Mouse (Mus musculus) forebrain, embryonic 15.5 days (tissue): Measurements from ENCODE around the gene Rab40c. TPM values are rescaled to one million over a fixed set of nuclear protein-coding genes. Genes with fewer than 3 reads are reported as not detected.

Experiments used
- ATAC-seq: fragments of 200-750 bp; cut with Nextera tagmentation; replicated peaks from 2 replicates; pipeline ENCODE4 v1.8.0; 2017; ENCODE audit warnings: mild to moderate bottlenecking, moderate TSS enrichment, moderate library complexity
- H3K27ac ChIP-seq: fragments of 300-500 bp; sonication (generic); replicated peaks from 2 replicates; pipeline ENCODE4 v1.5.1; 2015; ENCODE audit warnings: mild to moderate bottlenecking, inconsistent platforms
- H3K27me3 ChIP-seq: fragments of 300-500 bp; sonication (generic); 2 replicates; pipeline ENCODE4 v1.6.1; 2015; ENCODE audit warnings: inconsistent platforms
- H3K36me3 ChIP-seq: fragments of 300-500 bp; sonication (generic); 2 replicates; pipeline ENCODE4 v1.6.1; 2015; ENCODE audit warnings: mild to moderate bottlenecking, inconsistent platforms
- H3K4me1 ChIP-seq: fragments of 300-500 bp; sonication (generic); 2 replicates; pipeline ENCODE4 v1.6.1; 2015; ENCODE audit warnings: inconsistent platforms
- H3K4me2 ChIP-seq: fragments of 300-500 bp; sonication (generic); replicated peaks from 2 replicates; pipeline ENCODE4 v1.6.1; 2015; ENCODE audit warnings: mild to moderate bottlenecking, inconsistent platforms
- H3K4me3 ChIP-seq: fragments of 300-500 bp; sonication (generic); 2 replicates; pipeline ENCODE4 v1.5.1; 2015; ENCODE audit warnings: mild to moderate bottlenecking, inconsistent platforms
- H3K9ac ChIP-seq: fragments of 300-500 bp; sonication (generic); replicated peaks from 2 replicates; pipeline ENCODE4 v1.6.1; 2015; ENCODE audit warnings: mild to moderate bottlenecking, inconsistent platforms
- H3K9me3 ChIP-seq: fragments of 300-500 bp; sonication (generic); 2 replicates; pipeline ENCODE4 v1.6.1; 2016; ENCODE audit warnings: inconsistent platforms
- WGBS: fragments of 180-500 bp; shearing (Covaris S2); methylation state at CpG from one replicate; pipeline ENCODE4 v1.1.7; 2015; ENCODE audit warnings: mixed read lengths; 5-methylcytosine and 5-hydroxymethylcytosine counted together
- polyA plus RNA-seq: library from polyadenylated mRNA; unstranded; fragments of >200 nt; fragmentation: Nextera tagmentation; extraction: Ambion mirVana; gene quantifications from 2 replicates; pipeline ENCODE4 v1.2.1, GENCODE M21; 2015

The Rab40c gene
- polyA plus RNA-seq = 50.8 and 52.6 TPM in 2 replicates

- WGBS = under 1% methylated on average over 65 of the region's 78 CpGs
- 0 out of 2 replicates have a peak, but pooled peaks cover 6% of the 10 kb centered on the region for H3K36me3 ChIP-seq
- no peaks in the 10 kb centered on the region for H3K27me3 ChIP-seq
- H3K4me1 ChIP-seq = peaks cover 28% of the 10 kb centered on the region
- H3K27ac ChIP-seq = peak within 1 kb of the TSS; percentile 96
- peak within 1 kb of the TSS; percentile 97 for H3K4me3 ChIP-seq
- no peaks in the 10 kb centered on the region for H3K9me3 ChIP-seq
- ATAC-seq = peak; percentile 91
- H3K9ac ChIP-seq = peak within 1 kb of the TSS; percentile 73
- peak within 1 kb of the TSS; percentile 76 for H3K4me2 ChIP-seq
Measured at GRCm38 (mm10) chr17:25919144-25919785, at the start of gene Rab40c. Rab40c (minus strand) TSS chr17:25919727.

- no peaks in the 10 kb centered on the region for H3K4me1 ChIP-seq
- H3K9ac ChIP-seq = no peak overlapping the region
- no peak overlapping the region for H3K4me3 ChIP-seq
- no peaks in the 10 kb centered on the region for H3K9me3 ChIP-seq
- H3K4me2 ChIP-seq = no peak overlapping the region
- H3K27ac ChIP-seq = no peak overlapping the region
- 83% methylated on average over 1 of the region's 1 CpGs for WGBS
- H3K36me3 ChIP-seq = no peaks in the 10 kb centered on the region
- ATAC-seq = no peak
- H3K27me3 ChIP-seq = no peaks in the 10 kb centered on the region
Measured at GRCm38 (mm10) chr17:25968176-25968575, 48.6 kb upstream of the Rab40c start.

GRCm38 (mm10) chr17:25967652-25968051 is 48.1 kb upstream of the Rab40c start:
- no peaks in the 10 kb centered on the region for H3K9me3 ChIP-seq
- H3K27ac ChIP-seq = no peak overlapping the region
- no peaks in the 10 kb centered on the region for H3K36me3 ChIP-seq
- no peak overlapping the region for H3K4me3 ChIP-seq
- no peak for ATAC-seq
- H3K4me1 ChIP-seq = no peaks in the 10 kb centered on the region
- WGBS = 63% methylated on average over 3 of the region's 3 CpGs
- no peak overlapping the region for H3K9ac ChIP-seq
- H3K27me3 ChIP-seq = no peaks in the 10 kb centered on the region
- H3K4me2 ChIP-seq = no peak overlapping the region

GRCm38 (mm10) chr17:25964271-25964670 is 44.7 kb upstream of the Rab40c start:
- no peaks in the 10 kb centered on the region for H3K4me1 ChIP-seq
- H3K4me2 ChIP-seq = no peak overlapping the region
- H3K9me3 ChIP-seq = no peaks in the 10 kb centered on the region
- whole genome bisulfite sequencing = 87% methylated on average over 7 of the region's 7 CpGs
- no peak overlapping the region for H3K4me3 ChIP-seq
- peaks cover 17% of the 10 kb centered on the region; the same call in 1 of the 2 replicates for H3K36me3 ChIP-seq
- H3K27me3 ChIP-seq = no peaks in the 10 kb centered on the region
- H3K27ac ChIP-seq = no peak overlapping the region
- ATAC-seq = no peak
- H3K9ac ChIP-seq = no peak overlapping the region

GRCm38 (mm10) chr17:25962413-25962905 is 42.9 kb upstream of the Rab40c start:
- Histone ChIP-seq H3K4me3 (no peak overlapping the region), H3K4me2 (no peak overlapping the region), H3K27ac (no peak overlapping the region), H3K4me1 (no peaks in the 10 kb centered on the region), H3K36me3 (peaks cover 18% of the 10 kb centered on the region; the same call in 1 of the 2 replicates), H3K9me3 (no peaks in the 10 kb centered on the region), H3K9ac (no peak overlapping the region), H3K27me3 (no peaks in the 10 kb centered on the region)
- 94% methylated on average over 7 of the region's 7 CpGs for WGBS
- ATAC-seq = no peak

- no peak for ATAC-seq
- Histone ChIP-seq H3K4me3 (no peak overlapping the region), H3K4me2 (no peak overlapping the region), H3K4me1 (no peaks in the 10 kb centered on the region), H3K27ac (no peak overlapping the region), H3K9ac (no peak overlapping the region), H3K36me3 (peaks cover 18% of the 10 kb centered on the region; the same call in 1 of the 2 replicates), H3K27me3 (no peaks in the 10 kb centered on the region), H3K9me3 (no peaks in the 10 kb centered on the region)
- 98% methylated on average over 5 of the region's 5 CpGs for WGBS
Measured at GRCm38 (mm10) chr17:25961566-25961965, 42.0 kb upstream of the Rab40c start.

GRCm38 (mm10) chr17:25959630-25960467 is 40.3 kb upstream of the Rab40c start:
- Histone ChIP-seq H3K36me3 (peaks cover 18% of the 10 kb centered on the region; the same call in 1 of the 2 replicates), H3K27me3 (no peaks in the 10 kb centered on the region), H3K27ac (no peak overlapping the region), H3K9ac (no peak overlapping the region), H3K4me2 (no peak overlapping the region), H3K9me3 (no peaks in the 10 kb centered on the region), H3K4me1 (no peaks in the 10 kb centered on the region), H3K4me3 (no peak overlapping the region)
- no peak for ATAC-seq
- 93% methylated on average over 23 of the region's 23 CpGs for WGBS

- H3K27ac ChIP-seq = no peak overlapping the region
- no peak overlapping the region for H3K4me2 ChIP-seq
- ATAC-seq = no peak
- H3K9ac ChIP-seq = no peak overlapping the region
- peaks cover 18% of the 10 kb centered on the region; the same call in 1 of the 2 replicates for H3K36me3 ChIP-seq
- no peaks in the 10 kb centered on the region for H3K9me3 ChIP-seq
- no peak overlapping the region for H3K4me3 ChIP-seq
- WGBS = 91% methylated on average over 11 of the region's 11 CpGs
- no peaks in the 10 kb centered on the region for H3K27me3 ChIP-seq
- no peaks in the 10 kb centered on the region for H3K4me1 ChIP-seq
Measured at GRCm38 (mm10) chr17:25958771-25959494, 39.4 kb upstream of the Rab40c start.

GRCm38 (mm10) chr17:25957586-25958051 is 38.1 kb upstream of the Rab40c start:
- H3K4me3 ChIP-seq = no peak overlapping the region
- peaks cover 18% of the 10 kb centered on the region; the same call in 1 of the 2 replicates for H3K36me3 ChIP-seq
- WGBS = 75% methylated on average over 14 of the region's 14 CpGs
- H3K9me3 ChIP-seq = no peaks in the 10 kb centered on the region
- H3K27me3 ChIP-seq = peaks cover 11% of the 10 kb centered on the region
- H3K4me1 ChIP-seq = no peaks in the 10 kb centered on the region
- no peak overlapping the region for H3K9ac ChIP-seq
- no peak overlapping the region for H3K4me2 ChIP-seq
- no peak overlapping the region for H3K27ac ChIP-seq
- ATAC-seq = no peak

- Histone ChIP-seq H3K4me2 (no peak overlapping the region), H3K36me3 (peaks cover 14% of the 10 kb centered on the region; the same call in 1 of the 2 replicates), H3K27ac (no peak overlapping the region), H3K4me3 (no peak overlapping the region), H3K9me3 (no peaks in the 10 kb centered on the region), H3K9ac (no peak overlapping the region), H3K4me1 (peaks cover 6% of the 10 kb centered on the region), H3K27me3 (peaks cover 21% of the 10 kb centered on the region)
- WGBS = 89% methylated on average over 7 of the region's 7 CpGs
- ATAC-seq = no peak
Measured at GRCm38 (mm10) chr17:25956631-25957030, 37.1 kb upstream of the Rab40c start.

- Histone ChIP-seq H3K27me3 (peaks cover 25% of the 10 kb centered on the region), H3K4me1 (peaks cover 10% of the 10 kb centered on the region), H3K4me2 (no peak overlapping the region), H3K9me3 (no peaks in the 10 kb centered on the region), H3K4me3 (no peak overlapping the region), H3K36me3 (peaks cover 14% of the 10 kb centered on the region; the same call in 1 of the 2 replicates), H3K27ac (no peak overlapping the region), H3K9ac (no peak overlapping the region)
- ATAC-seq = no peak
- WGBS = 61% methylated on average over 7 of the region's 7 CpGs
Measured at GRCm38 (mm10) chr17:25956201-25956600, 36.7 kb upstream of the Rab40c start.
